8 mouse cellular contexts compared by ENCODE assay signal in genomic region chr17:73008901-73009300, GRCm38 (mm10).
A peak's percentile ranks its signal among the peaks of the same experiment; 100 is the strongest.
DNase-seq lines count a peak whose midpoint lies in the region; ATAC-seq and TF ChIP-seq lines count a peak whose summit lies in the region.

No protein-coding gene starts in this region.

- TF ChIP-seq POLR2A in CH12.LX (IDR thresholded peaks at IDR 0.05; ENCODE audit: low read depth, low read length): no peak

- H3K27ac ChIP-seq in heart, embryonic 12.5 days (ENCODE audit: poor library complexity, severe bottlenecking): no peak overlapping the region
- no peak overlapping the region for H3K27ac ChIP-seq in CH12.LX (ENCODE audit: insufficient read depth, low read depth)
- peak overlapping the region; percentile 35; the same call in 1 of the 2 replicates for H3K27ac ChIP-seq in gastrocnemius, adult 2 months

- WGBS in heart, embryonic 12.5 days: 47% methylated on average over 4 of the region's 4 CpGs

- in situ Hi-C loops in CH12.LX (cut with MboI; ENCODE audit: low pct_ligation_motif_present, low pct_unique_long_range_greater_than_20kb, low sequenced_read_pairs): loop anchor here (5.0 kb wide), 1 partner anchor 37 kb away; no protein-coding TSS in a partner anchor

- no peaks in the 10 kb centered on the region for H3K36me3 ChIP-seq in heart, embryonic 12.5 days
- H3K36me3 ChIP-seq in CH12.LX (replicated peaks in 1 of 2; ENCODE audit: control insufficient read depth in 1 of 2, insufficient read depth in 1 of 2, low read length in 1 of 2): no peaks in the 10 kb centered on the region

- intact Hi-C loops in gastrocnemius, adult 2 months (cut with DNase I): loop anchor here (1.0 to 5.0 kb wide), 2 partner anchors 77 to 119 kb away; no protein-coding TSS in a partner anchor

- H3K4me2 ChIP-seq in heart, embryonic 12.5 days: no peak overlapping the region
- H3K4me2 ChIP-seq in CH12.LX (ENCODE audit: insufficient read depth, low read depth, poor library complexity, severe bottlenecking): peak overlapping the region; percentile 38; the same call in 1 of the 2 replicates

- no peak overlapping the region for H3K4me3 ChIP-seq in heart, embryonic 12.5 days
- no peak overlapping the region for H3K4me3 ChIP-seq in CH12.LX (replicated peaks in 1 of 3; ENCODE audit: low read depth in 2 of 3, low read length in 2 of 3, poor library complexity in 1 of 3)
- H3K4me3 ChIP-seq in gastrocnemius, adult 2 months: no peak overlapping the region

- peak; percentile 82 to 95 for TF ChIP-seq CTCF in CH12.LX (conservative IDR thresholded peaks at IDR 0.05 in 1 of 2, IDR thresholded peaks at IDR 0.05 in 1 of 2; ENCODE audit: low read depth in 2 of 2, low read length in 2 of 2)
- TF ChIP-seq CTCF in gastrocnemius, adult 2 months (IDR thresholded peaks at IDR 0.05): peak; percentile 96

- H3K27me3 ChIP-seq in heart, embryonic 12.5 days (replicated peaks): no peaks in the 10 kb centered on the region
- no peaks in the 10 kb centered on the region for H3K27me3 ChIP-seq in CH12.LX (replicated peaks)

- H3K9ac ChIP-seq in heart, embryonic 12.5 days: no peak overlapping the region
- peak overlapping the region; percentile 36; the same call in 1 of the 2 replicates for H3K9ac ChIP-seq in CH12.LX (ENCODE audit: insufficient read depth, low read depth)

- TF ChIP-seq RAD21 in CH12.LX (IDR thresholded peaks at IDR 0.05; ENCODE audit: low read depth, low read length): peak; percentile 62

- peak; percentile 94 for DNase-seq in heart, adult 11 months
- peak; percentile 49 for DNase-seq in CH12.LX (ENCODE audit: extremely low read depth)
- peak; percentile 15 for DNase-seq in c-Kit-positive CD71-positive TER-119-negative erythroid progenitor cells, embryonic 14.5 days (ENCODE audit: low read depth)
- DNase-seq in gastrocnemius, adult 2 months: peak; percentile 74
- peak; percentile 59 for DNase-seq in kidney, postnatal 14 days
- peak; percentile 66 for DNase-seq in lung, postnatal 25 days (ENCODE audit: low spot score)
- peak; percentile 86 to 87 for DNase-seq in spleen, postnatal 36 days (ENCODE audit: low spot score in 2 of 2)

- no peaks in the 10 kb centered on the region for H3K9me3 ChIP-seq in heart, embryonic 12.5 days (replicated peaks)
- H3K9me3 ChIP-seq in CH12.LX (replicated peaks; ENCODE audit: low read length): no peaks in the 10 kb centered on the region

- dilution Hi-C loops in CH12.LX (cut with MboI; ENCODE audit: extremely low pct_ligation_motif_present, extremely low pct_unique_long_range_greater_than_20kb, low sequenced_read_pairs): no loop called here

- H3K4me1 ChIP-seq in heart, embryonic 12.5 days (replicated peaks): peaks cover 49% of the 10 kb centered on the region
- H3K4me1 ChIP-seq in CH12.LX (ENCODE audit: control insufficient read depth in 1 of 2, insufficient read depth in 2 of 2): peaks cover 0 to 23% of the 10 kb centered on the region in 2 experiments; a peak in 2 of 4 replicates

- no peaks in the 10 kb centered on the region for H3K79me2 ChIP-seq in CH12.LX (replicated peaks; ENCODE audit: control insufficient read depth, extremely low read depth, insufficient read depth, poor library complexity, severe bottlenecking)

- no peak for ATAC-seq in heart, embryonic 12.5 days (ENCODE audit: insufficient number of reproducible peaks, low FRiP score)

- TF ChIP-seq EP300 in CH12.LX (IDR thresholded peaks at IDR 0.05; ENCODE audit: low read length): no peak

TF ChIP-seq in CH12.LX, 34 proteins besides CTCF, POLR2A, EP300 and RAD21:
- no peak for TF ChIP-seq JUND (conservative IDR thresholded peaks at IDR 0.05; ENCODE audit: low read depth, low read length)
- peak; percentile 33; the same call in 1 of the 2 replicates for TF ChIP-seq ELF1 (IDR thresholded peaks at IDR 0.05; ENCODE audit: low read depth, low read length)
- peak; percentile 96 for TF ChIP-seq SMC3 (IDR thresholded peaks at IDR 0.05; ENCODE audit: low read depth, low read length)
- TF ChIP-seq PAX5 (IDR thresholded peaks at IDR 0.05; ENCODE audit: low read length): no peak
TF ChIP-seq in CH12.LX: peak in this region for 2.

Comparison
In these comparisons a context has a peak if more than half of its experiments do, and no peak if none do; other contexts are left out.
1. DNase-seq: peak in every context shown above with its lines; median percentile 94 in heart, adult 11 months; 86 in spleen, postnatal 36 days; 74 in gastrocnemius, adult 2 months; 66 in lung, postnatal 25 days; 59 in kidney, postnatal 14 days; 49 in CH12.LX; 15 in c-Kit-positive CD71-positive TER-119-negative erythroid progenitor cells, embryonic 14.5 days.